Mouse (Mus musculus): Measurements from ENCODE around the gene Dtd2. TPM values are rescaled to one million over a fixed set of nuclear protein-coding genes. Genes with fewer than 3 reads are reported as not detected.

The Dtd2 gene
- polyA plus RNA-seq (2012; rRNA removed): 5.7 and 6.3 TPM in 2 replicates

DNA sequence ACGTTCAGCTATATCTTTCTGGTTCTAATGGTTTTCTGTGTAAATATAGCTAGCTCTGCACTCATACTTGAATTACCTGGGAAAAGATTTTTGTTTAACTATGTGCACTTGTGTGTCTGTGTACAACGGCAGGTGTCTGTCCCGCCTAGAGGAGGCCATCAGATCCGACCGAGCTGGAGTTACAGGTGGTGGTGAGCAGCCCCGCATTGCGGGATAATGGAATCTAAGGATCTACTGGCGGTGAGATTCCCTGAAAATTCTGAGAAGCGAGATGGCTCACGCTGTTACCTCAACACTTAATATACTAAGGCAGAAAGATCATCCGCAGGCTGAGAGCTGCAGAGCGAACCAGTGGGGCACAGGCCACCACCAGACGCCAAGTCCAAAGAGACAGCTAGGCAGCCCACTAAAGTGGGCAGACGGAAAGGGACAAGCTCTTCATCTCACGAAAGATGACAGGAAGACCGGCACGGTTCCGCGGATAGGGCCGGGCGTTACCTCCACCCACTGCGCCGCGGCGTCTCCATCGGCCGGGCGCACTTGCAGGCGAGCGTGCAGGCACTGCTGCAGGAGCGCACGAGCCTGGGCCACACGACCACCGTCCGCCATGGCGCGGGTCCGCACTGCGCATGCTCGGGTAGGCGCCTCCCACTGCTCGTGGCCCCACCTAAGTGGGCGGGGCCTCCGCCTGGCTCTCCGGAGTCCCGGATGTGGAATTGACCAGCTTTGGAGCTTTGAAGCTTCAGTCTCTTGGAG, at the start of gene Dtd2:
TSS of gene Dtd2 (minus strand) at position 625 of the 756 bp plus-strand sequence.

GRCm38 (mm10) chr12:52027963-52028362, 21.7 kb upstream of the Dtd2 start, which contains the start of gene Gpr33:
Gene Gpr33 (minus strand): TSS chr12:52028063.

DNA sequence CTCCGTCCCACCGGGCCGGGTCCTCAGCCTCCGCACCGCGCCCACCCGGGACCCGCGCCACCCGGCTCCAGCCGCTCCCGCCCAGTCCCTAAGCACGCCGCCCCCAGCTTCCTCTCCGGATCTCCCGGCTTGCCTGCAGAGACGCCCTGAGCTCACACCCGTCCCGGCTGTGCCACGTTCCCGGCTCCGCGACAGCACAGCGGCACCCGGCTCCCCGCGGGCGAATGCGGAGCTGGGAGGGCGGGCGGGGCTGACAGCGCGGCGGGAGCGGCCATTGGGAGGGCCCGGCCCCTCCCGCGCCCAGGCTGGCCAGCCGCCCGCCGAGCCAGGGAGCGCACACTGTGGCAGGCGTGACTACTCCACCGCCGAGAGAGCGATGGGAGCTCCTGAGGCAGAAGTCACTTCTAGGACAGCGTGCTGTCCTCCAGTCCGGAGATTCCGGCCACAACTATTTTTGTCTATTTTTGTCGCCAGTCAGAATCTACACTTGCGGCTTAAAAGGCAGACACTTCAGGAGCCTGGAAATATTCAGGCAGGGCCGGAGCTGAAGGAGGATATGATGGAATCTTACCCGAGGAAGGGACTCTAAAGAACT, 35.1 kb downstream of the Dtd2 start, which contains the start of gene Heatr5a:
TSS of gene Heatr5a (minus strand) at position 252 of the 595 bp plus-strand sequence.

Other genes starting within 250 kb of the Dtd2 start
- 8.7 and 11.2 TPM in 2 replicates for gene Hectd1, start 177.0 kb downstream of the Dtd2 start, polyA plus RNA-seq (2012; rRNA removed)
- gene Heatr5a, start 35.2 kb downstream of the Dtd2 start, polyA plus RNA-seq (2012; rRNA removed): 37.4 and 59.8 TPM in 2 replicates
- gene Gpr33, start 21.6 kb upstream of the Dtd2 start, polyA plus RNA-seq (2012; rRNA removed): not detected in 2 replicates
- 0.56 and 2.6 TPM in 2 replicates for gene Nubpl, start 91.2 kb upstream of the Dtd2 start, polyA plus RNA-seq (2012; rRNA removed)

Data from colon, adult 2 months (tissue).